Mouse (Mus musculus): Measurements from ENCODE around the gene Rnf126.

The Rnf126 gene

GRCm38 (mm10) chr10:79792339-79793040 is 25.7 kb upstream of the Rnf126 start:
- peak in 1 of 2 experiments; percentile 38 for DNase-seq

- no peak for DNase-seq
Measured at GRCm38 (mm10) chr10:79790861-79791260, 24.1 kb upstream of the Rnf126 start, which contains the start of gene Prss57. TSS of gene Prss57 (minus strand) at chr10:79790961.

- peak in 1 of 2 experiments; percentile 26 for DNase-seq
Measured at GRCm38 (mm10) chr10:79789581-79789980, 22.8 kb upstream of the Rnf126 start.

GRCm38 (mm10) chr10:79788386-79789158 is 21.8 kb upstream of the Rnf126 start:
- peak; percentile 74 to 94 for DNase-seq

- peak; percentile 44 to 76 for DNase-seq
Measured at GRCm38 (mm10) chr10:79783920-79784800, 17.4 kb upstream of the Rnf126 start.

- DNase-seq = peak; percentile 44 to 54
Measured at GRCm38 (mm10) chr10:79783050-79783449, 16.3 kb upstream of the Rnf126 start.

- peak in 1 of 2 experiments; percentile 35 for DNase-seq
Measured at GRCm38 (mm10) chr10:79781956-79782355, 15.2 kb upstream of the Rnf126 start.

- peak in 1 of 2 experiments; percentile 53 for DNase-seq
Measured at GRCm38 (mm10) chr10:79781139-79781538, 14.4 kb upstream of the Rnf126 start.

- peak in 1 of 2 experiments; percentile 79 for DNase-seq
Measured at GRCm38 (mm10) chr10:79780664-79781015, 13.9 kb upstream of the Rnf126 start.

GRCm38 (mm10) chr10:79779784-79780663 is 13.3 kb upstream of the Rnf126 start:
- peak; percentile 99 for DNase-seq

- DNase-seq = no peak
Measured at GRCm38 (mm10) chr10:79779193-79779592, 12.4 kb upstream of the Rnf126 start.

- DNase-seq = peak in 1 of 2 experiments; percentile 58
Measured at GRCm38 (mm10) chr10:79778006-79778405, 11.3 kb upstream of the Rnf126 start.

- no peak for DNase-seq
Measured at GRCm38 (mm10) chr10:79777103-79777531, 10.4 kb upstream of the Rnf126 start, which contains the start of gene Fstl3. TSS of gene Fstl3 (plus strand) at chr10:79777272.

- peak in 1 of 2 experiments; percentile 49 for DNase-seq
Measured at GRCm38 (mm10) chr10:79774486-79775279, 7.9 kb upstream of the Rnf126 start.

- no peak for DNase-seq
Measured at GRCm38 (mm10) chr10:79773208-79773607, 6.5 kb upstream of the Rnf126 start.

GRCm38 (mm10) chr10:79772320-79772719 is 5.6 kb upstream of the Rnf126 start:
- DNase-seq = no peak

GRCm38 (mm10) chr10:79769329-79769728 is 2.6 kb upstream of the Rnf126 start:
- peak; percentile 71 to 83 for DNase-seq

GRCm38 (mm10) chr10:79768400-79768799 is 1.6 kb upstream of the Rnf126 start:
- DNase-seq = peak; percentile 80 to 88

GRCm38 (mm10) chr10:79767372-79768244 is 856 bp upstream of the Rnf126 start:
- DNase-seq = peak; percentile 95 to 96

GRCm38 (mm10) chr10:79766001-79766507 is 698 bp downstream of the Rnf126 start:
- no peak for DNase-seq

Data from kidney, postnatal 25 days (tissue).